Mouse (Mus musculus) kidney, postnatal 25 days (tissue): ENCODE results near the gene Tars2.
"Not testable (repeated sequence)": the region's sequence is repeated elsewhere in the genome, so short reads cannot be mapped to it uniquely, and the experiment has no call there.

ENCODE experiments used
- DNase-seq, 2 experiments: peaks; one replicate each; pipeline ENCODE4 v3.0.0; 2021; ENCODE audit warnings: mixed read lengths in 2 of 2

The Tars2 gene

DNA sequence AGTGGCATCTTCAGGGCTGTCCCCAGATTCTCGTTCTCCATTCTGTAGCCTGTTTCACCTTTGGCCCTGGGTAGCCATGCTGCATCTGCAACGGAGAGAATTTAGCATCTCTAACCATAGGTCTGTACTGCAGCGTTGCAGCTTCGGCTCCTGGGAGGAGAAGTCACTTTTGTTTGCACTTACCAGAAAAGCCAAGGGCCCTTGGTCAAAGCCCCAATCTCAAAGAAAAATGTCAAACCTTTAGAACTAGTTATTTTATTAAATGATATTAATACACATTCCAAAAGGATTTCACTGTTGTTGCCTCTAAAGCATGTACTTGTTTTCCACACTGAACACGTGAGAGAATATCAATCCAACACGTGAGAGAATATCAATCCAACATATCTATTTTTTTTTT is at the start of gene Tars2:
Gene Tars2 (minus strand): TSS at position 101 of the 400 bp plus-strand sequence.
- DNase-seq = no peak

DNA sequence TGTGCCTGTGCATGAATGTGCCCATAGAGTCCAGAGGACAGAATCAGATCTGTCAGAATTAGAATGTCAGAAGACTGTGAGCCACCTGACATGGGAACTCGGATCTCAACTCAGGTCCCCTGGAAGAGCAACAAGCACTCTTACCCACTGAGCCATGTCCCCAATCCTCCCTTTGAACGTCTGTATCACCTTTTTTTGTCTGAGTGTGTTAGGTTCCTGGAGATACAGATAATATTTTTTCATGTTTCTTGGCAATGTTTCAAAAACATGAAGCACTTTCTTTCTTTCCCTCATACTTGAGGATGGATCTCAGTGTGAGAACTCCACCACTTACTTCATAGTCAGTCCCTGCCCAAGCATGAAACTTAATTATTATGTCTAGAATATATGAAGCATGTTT is 48.4 kb upstream of the Tars2 start:
- no peak for DNase-seq

DNA sequence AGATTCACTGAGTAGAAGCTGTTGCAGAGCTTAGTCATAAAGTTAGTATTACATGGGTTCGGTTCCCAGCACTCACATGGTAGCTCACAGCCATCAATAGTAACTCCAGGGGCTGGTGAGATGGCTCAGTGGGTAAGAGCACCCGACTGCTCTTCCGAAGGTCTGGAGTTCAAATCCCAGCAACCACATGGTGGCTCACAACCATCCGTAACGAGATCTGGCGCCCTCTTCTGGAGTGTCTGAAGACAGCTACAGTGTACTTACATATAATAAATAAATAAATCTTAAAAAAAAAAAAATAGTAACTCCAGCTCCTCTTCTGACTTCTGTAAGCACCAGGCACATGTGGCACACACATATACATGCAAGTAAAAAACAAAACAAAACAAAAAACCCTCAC is 47.6 kb upstream of the Tars2 start:
- not testable (repeated sequence) for DNase-seq

DNA sequence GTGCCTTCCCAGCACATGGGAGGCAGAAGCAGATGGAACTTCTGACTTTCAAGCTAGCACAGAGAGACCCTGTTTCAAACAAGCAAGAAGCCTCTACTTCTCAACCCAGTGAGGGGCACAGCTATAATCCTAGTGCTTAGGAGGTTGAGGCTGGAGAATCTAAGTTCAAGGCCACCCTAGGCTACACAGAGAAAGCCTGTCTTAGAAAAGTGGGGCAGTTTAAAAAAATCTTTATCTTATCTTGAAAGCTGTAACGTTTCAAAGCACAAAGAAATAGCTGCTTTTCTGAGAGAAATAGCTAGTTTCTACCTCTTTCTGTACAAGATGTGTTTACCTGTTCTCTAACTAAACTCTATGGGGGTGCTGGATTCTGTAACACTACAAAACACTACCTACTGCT is 46.7 kb upstream of the Tars2 start:
- DNase-seq = no peak

DNA sequence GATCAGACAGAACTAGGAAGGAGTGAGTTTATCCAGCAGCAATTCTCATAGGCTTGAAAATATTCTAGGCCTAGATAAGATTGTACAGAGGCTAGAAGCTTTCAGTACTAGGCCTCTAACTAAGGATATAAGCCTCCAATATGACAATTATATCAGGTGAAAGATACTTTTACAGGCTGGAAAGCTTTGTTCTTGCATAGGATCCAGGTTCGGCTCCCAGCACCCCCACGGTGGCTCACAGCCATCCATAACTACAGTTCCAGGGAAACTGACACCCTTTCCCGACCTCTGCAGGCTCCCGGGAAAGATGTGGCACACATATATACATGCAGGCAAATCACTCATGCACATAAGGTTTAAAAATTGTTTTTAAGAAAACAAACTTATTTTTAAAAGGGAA is 43.8 kb upstream of the Tars2 start:
- no peak for DNase-seq

DNA sequence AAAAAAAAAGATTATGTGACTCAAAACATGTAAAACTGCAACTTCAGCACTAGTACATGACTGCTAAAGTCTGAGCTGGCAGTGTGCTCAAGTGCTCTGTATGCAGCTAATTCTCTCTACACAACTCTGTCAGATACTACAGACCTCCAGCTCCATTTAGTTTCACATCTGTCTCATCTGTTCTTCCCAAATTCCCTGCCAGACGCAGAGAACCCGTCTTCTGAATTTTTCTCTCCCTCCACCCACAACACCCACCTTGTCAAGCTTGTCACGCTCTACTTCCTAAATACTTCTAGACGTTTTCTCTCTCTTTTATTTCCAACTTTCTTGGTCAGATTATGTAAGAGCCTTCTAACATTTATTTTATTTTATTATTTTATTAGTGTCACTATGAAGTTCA is 38.8 kb upstream of the Tars2 start:
- DNase-seq = no peak

DNA sequence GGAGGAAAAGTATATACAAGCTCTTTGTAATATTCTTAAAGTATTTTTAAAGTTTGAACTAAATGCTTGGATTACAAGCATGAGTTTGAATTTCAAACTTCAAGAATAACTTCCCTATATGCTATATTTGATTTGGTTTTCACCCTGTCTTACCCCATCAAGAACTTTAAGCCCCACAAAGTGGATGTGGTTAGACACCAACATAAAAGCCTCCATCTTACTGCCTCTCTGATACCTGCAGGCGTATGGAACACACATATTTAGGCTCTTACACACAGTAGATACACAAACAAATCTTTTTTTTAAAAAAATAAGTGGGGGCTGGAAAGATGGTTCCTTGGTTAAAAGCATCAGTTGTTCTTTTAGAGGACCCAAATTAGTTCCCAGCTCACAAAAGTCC is 34.3 kb upstream of the Tars2 start:
- no peak for DNase-seq

- DNase-seq = no peak
Observed at GRCm38 (mm10) chr3:95793662-95794061, 33.7 kb upstream of the Tars2 start.

DNA sequence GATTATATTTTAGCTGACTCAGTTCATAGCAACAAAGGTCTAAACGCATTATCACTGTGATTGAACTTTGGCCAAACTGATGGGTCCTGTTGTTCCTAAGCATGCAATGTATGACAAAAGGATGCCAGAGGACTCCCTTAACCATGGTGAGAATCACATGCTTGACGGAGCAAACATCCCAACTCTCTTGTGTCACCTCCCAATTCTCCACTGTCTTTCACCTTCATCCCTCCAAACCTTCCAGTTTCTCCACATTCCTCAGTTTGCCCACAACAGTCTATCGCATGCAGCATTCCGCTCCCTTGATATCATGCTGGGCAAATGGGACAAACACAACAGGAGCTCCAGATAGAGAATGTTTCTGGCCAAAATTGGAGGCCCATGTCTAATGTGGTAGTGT is 25.5 kb upstream of the Tars2 start:
- no peak for DNase-seq

- DNase-seq = peak in 1 of 2 experiments; percentile 50
Observed at GRCm38 (mm10) chr3:95771985-95772384, 12.0 kb upstream of the Tars2 start.

DNA sequence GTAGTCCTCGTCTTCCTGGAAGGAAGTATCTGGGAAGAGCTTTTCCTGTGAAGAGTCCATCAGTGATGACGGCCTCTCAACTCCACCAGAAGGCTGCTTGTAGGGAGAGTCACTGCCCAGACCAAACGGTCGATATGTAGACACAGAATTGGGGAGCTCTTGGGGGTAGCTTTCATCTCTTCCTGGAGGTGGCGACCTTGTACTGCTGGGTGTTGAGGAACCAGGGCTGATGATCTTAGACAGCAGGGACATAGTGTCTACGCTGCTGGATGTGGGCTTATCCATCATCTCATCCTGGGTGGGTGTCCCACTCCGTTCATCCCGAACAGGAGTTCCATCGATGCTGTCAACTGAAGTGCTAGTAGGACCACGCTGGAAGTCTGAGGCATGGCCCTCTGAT is 5.5 kb upstream of the Tars2 start:
- no peak for DNase-seq

- no peak for DNase-seq
Observed at GRCm38 (mm10) chr3:95763811-95764210, 3.8 kb upstream of the Tars2 start.

GRCm38 (mm10) chr3:95762961-95763360 is 3.0 kb upstream of the Tars2 start:
- no peak for DNase-seq

DNA sequence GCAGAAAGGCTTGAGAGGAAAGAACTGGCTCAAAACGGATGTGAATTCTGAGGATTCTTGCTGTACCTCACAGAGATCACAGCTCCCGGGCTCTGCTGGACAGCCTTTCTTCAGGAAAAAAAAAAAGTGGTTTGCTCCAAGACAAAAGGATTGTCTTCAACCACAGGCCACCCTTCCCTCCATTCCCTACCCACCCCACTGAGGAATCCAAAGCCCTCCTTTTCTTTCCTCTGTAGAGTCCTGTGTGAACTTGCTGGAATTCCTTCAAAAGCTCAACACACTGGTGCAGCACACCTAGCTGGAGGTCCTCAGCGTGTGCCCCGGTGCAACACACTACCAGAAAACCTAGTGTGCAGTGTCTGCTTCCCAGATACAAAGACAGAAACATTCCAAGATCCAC is 1.8 kb upstream of the Tars2 start:
- no peak for DNase-seq

DNA sequence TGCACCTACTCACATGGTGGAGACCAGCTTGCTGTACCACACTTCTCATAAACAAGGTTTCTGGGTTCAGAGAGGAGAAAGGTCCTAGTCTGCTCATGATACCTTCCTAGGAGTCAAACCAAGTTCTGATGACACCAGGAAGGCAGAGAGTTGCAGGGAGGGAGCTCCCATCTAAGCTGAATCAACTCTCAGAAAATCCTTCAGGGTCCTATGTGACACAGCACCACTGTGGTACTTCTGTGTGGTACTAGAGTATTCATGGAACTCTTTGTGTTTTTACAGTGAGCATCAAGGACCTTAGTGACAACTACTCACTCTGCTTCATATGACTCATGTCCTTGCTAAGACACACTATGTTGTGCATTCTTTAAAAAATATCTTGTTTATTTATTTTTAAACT is 650 bp upstream of the Tars2 start:
- no peak for DNase-seq

GRCm38 (mm10) chr3:95758467-95759218 is 1.4 kb downstream of the Tars2 start:
- DNase-seq = no peak

- DNase-seq = no peak
Observed at GRCm38 (mm10) chr3:95756808-95757207, 3.2 kb downstream of the Tars2 start.

GRCm38 (mm10) chr3:95754345-95755206 is 5.4 kb downstream of the Tars2 start:
- peak; percentile 96 for DNase-seq

DNA sequence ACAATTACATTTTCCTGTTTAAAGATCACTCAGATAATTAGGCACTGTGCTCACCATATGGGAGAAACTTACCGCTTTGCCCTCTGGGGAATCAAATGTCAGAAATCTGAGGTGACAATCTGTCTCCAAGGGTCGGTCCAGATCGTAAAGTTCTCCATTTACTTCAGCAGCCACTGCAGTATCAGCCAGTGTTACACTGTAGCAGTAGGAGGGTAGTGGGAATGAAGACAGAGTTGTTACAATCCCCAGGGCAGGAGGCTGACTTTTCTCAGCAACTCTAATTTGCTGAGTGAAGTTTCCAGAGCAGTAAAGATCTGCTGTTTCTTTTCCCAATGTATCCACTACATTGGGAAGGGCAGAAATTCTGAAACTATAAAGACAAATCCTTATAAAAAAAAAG is 7.1 kb downstream of the Tars2 start:
- no peak for DNase-seq

GRCm38 (mm10) chr3:95740406-95740805 is 19.6 kb downstream of the Tars2 start:
- peak; percentile 74 to 80 for DNase-seq

- DNase-seq = peak; percentile 68 to 75
Observed at GRCm38 (mm10) chr3:95739353-95740104, 20.5 kb downstream of the Tars2 start, which contains the start of gene Ecm1. TSS of gene Ecm1 (minus strand) at chr3:95739569.

- no peak for DNase-seq
Observed at GRCm38 (mm10) chr3:95735071-95735670, 24.8 kb downstream of the Tars2 start.
